Mouse (Mus musculus): Measurements from ENCODE around the gene Pou2f3. TPM values are rescaled to one million over a fixed set of nuclear protein-coding genes. Genes with fewer than 3 reads are reported as not detected.

Gene Pou2f3
- polyA plus RNA-seq, 1 experiment from 2014 or later: 0.22 TPM

GRCm38 (mm10) chr9:43096337-43096736 is 113.8 kb downstream of the Pou2f3 start:
- no peak overlapping the region for H3K4me2 ChIP-seq
- no peak overlapping the region for H3K9ac ChIP-seq
- no peak for ATAC-seq (ENCODE audit: borderline replicate concordance, extremely low read depth, low FRiP score, low TSS enrichment)
- no peaks in the 10 kb centered on the region for H3K36me3 ChIP-seq
- peaks cover 12% of the 10 kb centered on the region for H3K4me1 ChIP-seq
- H3K4me3 ChIP-seq: no peak overlapping the region
- H3K27me3 ChIP-seq: no peaks in the 10 kb centered on the region
- H3K27ac ChIP-seq: no peak overlapping the region
- H3K9me3 ChIP-seq: no peaks in the 10 kb centered on the region

DNA sequence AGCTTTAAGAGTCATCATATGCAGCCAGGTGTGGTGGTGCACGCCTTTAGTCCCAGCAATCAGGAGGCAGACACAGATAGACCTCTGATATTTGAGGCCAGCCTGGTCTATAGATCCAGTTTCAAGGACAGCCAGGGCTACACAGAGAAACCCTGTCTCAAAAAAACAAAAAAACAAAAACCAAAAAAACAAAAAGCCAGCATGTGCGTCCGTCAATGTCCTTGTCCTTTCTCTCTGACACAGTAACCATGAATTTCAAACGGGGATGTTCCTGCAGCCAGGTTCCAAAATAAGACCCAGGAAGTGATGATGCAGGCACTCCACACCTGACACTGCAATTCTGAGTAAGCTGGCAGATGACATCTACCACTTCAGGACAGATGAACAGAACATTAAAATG is 115.3 kb downstream of the Pou2f3 start:
- no peak overlapping the region for H3K4me3 ChIP-seq
- WGBS: 88% methylated on average over 4 of the region's 4 CpGs
- no peak overlapping the region for H3K9ac ChIP-seq
- no peaks in the 10 kb centered on the region for H3K9me3 ChIP-seq
- no peaks in the 10 kb centered on the region for H3K27me3 ChIP-seq
- peaks cover 14% of the 10 kb centered on the region for H3K4me1 ChIP-seq
- H3K27ac ChIP-seq: no peak overlapping the region
- H3K4me2 ChIP-seq: no peak overlapping the region
- ATAC-seq (ENCODE audit: borderline replicate concordance, extremely low read depth, low FRiP score, low TSS enrichment): no peak
- no peaks in the 10 kb centered on the region for H3K36me3 ChIP-seq

DNA sequence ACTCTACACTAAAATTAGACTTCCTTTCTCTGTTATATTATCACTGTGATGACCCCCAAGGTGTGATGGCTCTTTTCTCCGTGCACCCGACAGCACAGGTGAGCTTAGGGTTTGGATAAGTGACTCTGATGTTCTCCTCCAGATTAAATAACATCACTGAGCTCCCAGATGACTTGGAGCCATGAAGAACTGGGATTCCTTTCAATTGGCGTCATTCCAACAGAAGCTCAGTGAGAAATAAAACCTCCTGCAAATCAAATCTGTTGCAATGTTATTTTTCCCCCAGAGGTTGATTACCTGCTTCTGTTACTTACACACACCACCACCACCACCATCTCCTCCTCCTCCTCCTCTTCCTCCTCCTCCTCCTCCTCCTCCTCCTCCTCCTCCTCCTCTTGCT is 116.4 kb downstream of the Pou2f3 start:
- H3K4me3 ChIP-seq: no peak overlapping the region
- H3K36me3 ChIP-seq: no peaks in the 10 kb centered on the region
- H3K27me3 ChIP-seq: no peaks in the 10 kb centered on the region
- no peak for ATAC-seq (ENCODE audit: borderline replicate concordance, extremely low read depth, low FRiP score, low TSS enrichment)
- H3K4me2 ChIP-seq: no peak overlapping the region
- peaks cover 11% of the 10 kb centered on the region for H3K4me1 ChIP-seq
- H3K9me3 ChIP-seq: no peaks in the 10 kb centered on the region
- H3K27ac ChIP-seq: no peak overlapping the region
- no peak overlapping the region for H3K9ac ChIP-seq
- 55% methylated on average over 3 of the region's 3 CpGs for WGBS

- peak overlapping the region; percentile 49 for H3K27ac ChIP-seq
- WGBS: 51% methylated on average over 1 of the region's 1 CpGs
These were observed 124.4 kb downstream of the Pou2f3 start for GRCm38 (mm10) chr9:43085686-43086285.

GRCm38 (mm10) chr9:43084496-43085362 is 125.4 kb downstream of the Pou2f3 start:
- 43% methylated on average over 7 of the region's 7 CpGs for WGBS
- H3K4me2 ChIP-seq: no peak overlapping the region
- no peaks in the 10 kb centered on the region for H3K27me3 ChIP-seq
- no peak overlapping the region for H3K9ac ChIP-seq
- no peaks in the 10 kb centered on the region for H3K36me3 ChIP-seq
- H3K27ac ChIP-seq: peak overlapping the region; percentile 51
- no peaks in the 10 kb centered on the region for H3K9me3 ChIP-seq
- peaks cover 44% of the 10 kb centered on the region for H3K4me1 ChIP-seq
- no peak overlapping the region for H3K4me3 ChIP-seq
- no peak; the same call in 1 of the 2 replicates for ATAC-seq (ENCODE audit: borderline replicate concordance, extremely low read depth, low FRiP score, low TSS enrichment)

More at GRCm38 (mm10) chr9:43085686-43086285, 124.4 kb downstream of the Pou2f3 start:
- Histone ChIP-seq H3K27me3 (no peaks in the 10 kb centered on the region), H3K4me2 (no peak overlapping the region), H3K9me3 (no peaks in the 10 kb centered on the region), H3K36me3 (no peaks in the 10 kb centered on the region), H3K4me1 (peaks cover 38% of the 10 kb centered on the region), H3K4me3 (no peak overlapping the region), H3K9ac (no peak overlapping the region)
- ATAC-seq (ENCODE audit: borderline replicate concordance, extremely low read depth, low FRiP score, low TSS enrichment): no peak

- Histone ChIP-seq H3K9ac (no peak overlapping the region), H3K36me3 (no peaks in the 10 kb centered on the region), H3K27ac (no peak overlapping the region), H3K27me3 (no peaks in the 10 kb centered on the region), H3K9me3 (no peaks in the 10 kb centered on the region), H3K4me3 (no peak overlapping the region), H3K4me2 (no peak overlapping the region), H3K4me1 (peaks cover 44% of the 10 kb centered on the region)
- WGBS: 56% methylated on average over 7 of the region's 7 CpGs
- ATAC-seq (ENCODE audit: borderline replicate concordance, extremely low read depth, low FRiP score, low TSS enrichment): no peak
These were observed 126.6 kb downstream of the Pou2f3 start for GRCm38 (mm10) chr9:43083441-43084055.

GRCm38 (mm10) chr9:43078711-43079110 is 131.5 kb downstream of the Pou2f3 start:
- Histone ChIP-seq H3K4me3 (no peak overlapping the region), H3K27ac (no peak overlapping the region), H3K4me1 (peaks cover 34% of the 10 kb centered on the region), H3K4me2 (no peak overlapping the region), H3K27me3 (no peaks in the 10 kb centered on the region), H3K9ac (no peak overlapping the region), H3K36me3 (no peaks in the 10 kb centered on the region), H3K9me3 (no peaks in the 10 kb centered on the region)
- WGBS: 83% methylated on average over 3 of the region's 3 CpGs
- no peak for ATAC-seq (ENCODE audit: borderline replicate concordance, extremely low read depth, low FRiP score, low TSS enrichment)

GRCm38 (mm10) chr9:43076163-43076562 is 134.0 kb downstream of the Pou2f3 start:
- H3K4me1 ChIP-seq: peaks cover 18% of the 10 kb centered on the region
- 64% methylated on average over 7 of the region's 7 CpGs for WGBS

GRCm38 (mm10) chr9:43074611-43075010 is 135.6 kb downstream of the Pou2f3 start:
- ATAC-seq (ENCODE audit: borderline replicate concordance, extremely low read depth, low FRiP score, low TSS enrichment): no peak
- WGBS: 89% methylated on average over 1 of the region's 1 CpGs
- H3K27ac ChIP-seq: no peak overlapping the region
- H3K4me1 ChIP-seq: peaks cover 9% of the 10 kb centered on the region
- H3K9ac ChIP-seq: no peak overlapping the region
- H3K4me3 ChIP-seq: no peak overlapping the region
- H3K9me3 ChIP-seq: no peaks in the 10 kb centered on the region
- H3K27me3 ChIP-seq: no peaks in the 10 kb centered on the region
- H3K36me3 ChIP-seq: no peaks in the 10 kb centered on the region
- no peak overlapping the region for H3K4me2 ChIP-seq

More at GRCm38 (mm10) chr9:43076163-43076562, 134.0 kb downstream of the Pou2f3 start:
- Histone ChIP-seq H3K36me3 (no peaks in the 10 kb centered on the region), H3K27me3 (no peaks in the 10 kb centered on the region), H3K4me3 (no peak overlapping the region), H3K9me3 (no peaks in the 10 kb centered on the region), H3K27ac (no peak overlapping the region), H3K4me2 (no peak overlapping the region), H3K9ac (no peak overlapping the region)
- no peak for ATAC-seq (ENCODE audit: borderline replicate concordance, extremely low read depth, low FRiP score, low TSS enrichment)

Other genes starting within 250 kb of the Pou2f3 start
- 12.5 and 14.3 TPM in 2 replicates for gene Arhgef12, start 103.1 kb downstream of the Pou2f3 start, polyA plus RNA-seq (2015; fragmentation: Nextera tagmentation; extraction: Ambion mirVana)
- gene Tmem136, start 93.8 kb downstream of the Pou2f3 start, polyA plus RNA-seq (2015; fragmentation: Nextera tagmentation; extraction: Ambion mirVana): 3.7 and 4.0 TPM in 2 replicates
- gene Oaf, start 29.5 kb upstream of the Pou2f3 start, polyA plus RNA-seq (2015; fragmentation: Nextera tagmentation; extraction: Ambion mirVana): 48.9 and 54.2 TPM in 2 replicates
- gene Trim29, start 100.5 kb upstream of the Pou2f3 start, polyA plus RNA-seq (2015; fragmentation: Nextera tagmentation; extraction: Ambion mirVana): 1.1 and 3.3 TPM in 2 replicates